Mouse (Mus musculus): ENCODE results near the gene Heg1.
A peak's percentile ranks its signal among the peaks of the same experiment; 100 is the strongest.

The Heg1 gene

DNA sequence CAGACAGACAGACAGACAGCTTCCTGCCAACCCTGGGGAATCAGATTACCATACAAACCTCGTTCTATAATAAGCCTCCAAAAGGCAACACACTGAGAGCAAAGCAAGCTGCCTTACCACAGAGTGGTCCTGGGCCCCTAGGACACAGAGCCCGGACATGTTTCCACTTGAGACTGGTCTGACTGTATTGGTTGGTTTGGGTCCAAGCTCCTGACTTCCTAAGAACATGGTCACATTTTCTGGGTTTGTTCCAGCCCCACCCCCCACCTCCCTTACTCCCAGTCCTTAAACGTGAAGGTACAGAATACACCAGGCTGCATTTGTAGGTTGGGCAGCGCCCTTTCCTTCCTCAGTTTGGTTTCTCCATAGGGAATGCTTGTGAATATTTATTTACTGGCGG, 57.6 kb downstream of the Heg1 start:
- DNase-seq (ENCODE audit: low read depth, low spot score), result no peak

GRCm38 (mm10) chr16:33742233-33742632, 58.1 kb downstream of the Heg1 start:
- DNase-seq (ENCODE audit: low read depth, low spot score), result no peak

DNA sequence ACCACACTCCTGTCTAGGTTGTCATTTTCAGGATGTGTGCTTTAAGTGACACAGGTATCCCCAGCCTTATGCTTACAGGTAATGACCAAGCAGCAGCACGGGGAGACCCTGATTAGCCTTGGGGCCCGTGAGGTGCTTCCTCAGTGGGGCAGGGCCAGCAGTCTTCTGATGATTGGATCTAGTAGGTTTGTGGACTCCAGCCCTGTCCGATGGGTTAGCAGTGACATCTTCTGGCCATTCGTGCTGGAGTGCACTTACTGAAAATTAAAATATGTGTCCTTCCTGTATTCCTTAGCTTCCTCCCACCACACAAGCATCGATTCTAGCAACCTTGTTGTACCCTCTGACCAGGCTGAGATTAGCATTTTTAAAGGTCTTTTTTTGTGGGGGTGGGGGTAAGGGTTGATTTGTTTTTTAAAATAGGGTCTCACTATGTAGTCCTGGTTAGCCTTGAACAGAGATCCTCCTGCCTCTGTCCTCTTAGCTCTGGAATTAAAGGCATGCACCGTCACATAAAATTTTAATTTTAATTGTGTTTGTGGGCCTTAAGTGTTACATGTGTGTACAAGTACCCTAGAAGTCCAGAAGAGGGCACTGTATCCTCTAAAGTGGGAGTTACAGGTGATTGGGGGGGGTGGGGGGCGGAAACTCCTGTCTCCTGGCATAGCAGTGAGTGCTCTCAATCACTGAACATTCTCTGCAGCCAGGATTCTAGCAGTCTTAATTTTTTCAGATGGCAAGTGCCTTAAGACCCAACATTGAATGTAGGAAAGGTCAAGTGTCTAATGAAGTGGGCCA, 60.7 kb downstream of the Heg1 start:
- peak; percentile 66 for DNase-seq (ENCODE audit: low read depth, low spot score)

GRCm38 (mm10) chr16:33745457-33745856, 61.3 kb downstream of the Heg1 start:
- no peak for DNase-seq (ENCODE audit: low read depth, low spot score)

DNA sequence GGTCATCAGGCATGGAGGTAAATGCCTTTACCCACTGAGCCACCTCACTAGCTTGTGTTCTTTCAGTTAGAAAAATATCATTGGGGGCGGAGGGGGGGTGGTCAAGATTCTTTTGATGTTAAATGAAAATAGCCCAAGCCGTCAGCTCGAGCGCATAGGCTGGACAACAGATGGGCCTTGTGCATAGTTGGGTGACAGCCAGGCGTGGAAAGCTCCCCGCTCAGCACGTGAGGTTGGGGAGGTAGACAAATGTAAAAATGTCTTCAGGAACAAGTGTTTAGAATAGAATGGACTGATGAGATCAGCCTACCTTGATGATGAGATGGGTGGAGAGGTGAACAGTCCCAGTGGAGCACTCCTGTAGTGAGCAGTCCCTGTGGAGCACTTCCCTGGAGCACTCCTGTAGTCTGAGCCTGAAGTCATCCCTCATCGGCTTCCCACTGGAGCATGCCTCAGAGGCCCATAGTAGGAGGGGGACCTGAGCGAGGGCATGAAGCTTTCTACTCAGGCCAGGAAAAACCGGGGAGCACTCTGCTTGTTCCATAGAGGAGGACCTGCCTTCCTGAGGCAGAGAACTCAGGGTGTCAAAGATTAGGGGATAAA, 62.0 kb downstream of the Heg1 start:
- no peak for DNase-seq (ENCODE audit: low read depth, low spot score)

GRCm38 (mm10) chr16:33747346-33747954, 63.3 kb downstream of the Heg1 start:
- no peak for DNase-seq (ENCODE audit: low read depth, low spot score)

DNA sequence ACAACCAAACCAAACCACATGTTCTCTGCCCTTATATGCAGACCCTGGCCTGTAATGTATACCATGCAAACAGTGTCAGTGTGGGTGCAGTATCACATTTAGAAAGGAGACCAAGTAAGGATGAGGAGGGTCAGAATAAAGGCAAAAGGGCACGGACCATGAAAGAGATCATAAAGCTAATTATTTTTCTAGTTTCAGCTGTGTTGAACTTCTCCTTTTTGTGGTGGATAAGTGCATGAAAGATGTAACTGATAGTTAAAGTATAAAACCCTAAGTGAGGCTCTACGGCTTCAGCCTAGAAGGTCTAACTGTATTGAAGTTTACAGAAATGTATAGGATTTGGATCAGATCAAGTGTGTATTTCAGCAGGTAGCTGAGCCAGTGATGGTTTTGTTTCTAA, 63.8 kb downstream of the Heg1 start:
- no peak for DNase-seq (ENCODE audit: low read depth, low spot score)

GRCm38 (mm10) chr16:33751152-33751551, 67.0 kb downstream of the Heg1 start:
- no peak for DNase-seq (ENCODE audit: low read depth, low spot score)

DNA sequence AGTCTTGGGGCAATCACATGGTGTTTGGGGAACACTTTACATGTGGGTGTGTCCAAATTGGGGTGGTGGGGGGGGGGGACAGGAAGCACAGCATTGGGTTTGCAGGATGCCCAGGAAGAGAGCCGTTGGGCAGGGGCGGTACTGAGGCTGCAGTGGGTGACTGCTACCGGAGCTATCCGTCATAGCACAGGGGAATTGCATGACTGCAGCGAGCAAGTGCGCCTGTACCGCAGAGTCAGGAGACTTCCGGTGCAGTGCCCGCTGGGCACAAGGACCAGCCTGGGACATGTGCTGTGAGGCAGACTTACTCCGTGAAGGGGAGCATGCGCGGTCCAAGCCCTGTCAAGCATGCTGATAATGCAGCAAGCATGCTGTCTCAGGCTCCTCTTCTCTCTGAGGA, 67.4 kb downstream of the Heg1 start:
- no peak for DNase-seq (ENCODE audit: low read depth, low spot score)

DNA sequence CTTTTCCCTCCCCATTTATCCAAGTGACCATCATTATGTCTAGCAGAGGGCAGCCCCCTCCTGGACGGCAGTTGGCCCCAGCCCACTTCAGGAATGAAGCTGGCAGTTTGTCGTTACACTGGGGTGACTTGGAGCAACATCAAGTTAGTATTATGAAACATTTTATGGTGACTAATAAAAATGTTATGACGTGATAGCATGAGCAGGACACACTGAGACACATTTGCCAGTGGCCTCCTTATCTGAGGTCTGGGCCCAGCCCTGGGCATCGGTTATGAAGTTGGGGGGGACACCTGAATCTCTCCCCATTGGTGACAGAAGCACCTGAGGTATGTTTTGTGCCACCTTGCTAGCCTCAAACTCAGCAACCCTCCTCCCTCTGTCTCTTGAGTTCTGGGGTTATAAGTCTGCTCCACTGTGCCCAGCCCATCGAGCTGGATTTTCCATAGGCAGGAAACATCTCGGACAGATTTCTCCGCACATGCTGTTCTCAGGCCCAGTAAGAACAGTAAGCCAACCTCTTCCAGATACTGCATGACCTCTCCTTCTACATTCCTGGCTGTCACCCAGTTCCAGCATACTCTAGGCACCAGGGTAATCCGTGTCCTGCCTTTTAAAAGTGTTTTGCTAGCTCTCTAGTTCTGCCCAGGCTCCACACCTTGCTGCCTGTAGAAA, 68.9 kb downstream of the Heg1 start:
- DNase-seq (ENCODE audit: low read depth, low spot score), result peak; percentile 39

DNA sequence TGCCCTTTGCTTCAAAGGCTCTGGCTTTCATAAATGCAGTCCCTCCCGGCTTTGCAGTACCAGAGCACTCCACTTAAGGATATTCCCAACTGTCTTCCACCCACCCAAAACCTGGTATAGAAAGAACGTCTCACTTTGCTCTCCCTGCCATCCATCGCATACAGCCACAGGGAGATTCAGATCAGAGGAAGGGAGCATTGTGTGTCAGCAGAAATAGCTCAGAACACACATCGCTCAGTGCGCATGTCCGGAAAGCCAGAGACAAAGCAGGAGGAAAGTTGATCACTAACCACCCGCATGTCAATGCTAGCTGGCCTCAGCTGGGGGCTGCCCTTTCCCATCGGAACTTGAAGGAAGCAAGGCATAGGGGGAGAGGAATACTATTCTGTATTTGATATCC, 71.1 kb downstream of the Heg1 start:
- DNase-seq (ENCODE audit: low read depth, low spot score), result no peak

DNA sequence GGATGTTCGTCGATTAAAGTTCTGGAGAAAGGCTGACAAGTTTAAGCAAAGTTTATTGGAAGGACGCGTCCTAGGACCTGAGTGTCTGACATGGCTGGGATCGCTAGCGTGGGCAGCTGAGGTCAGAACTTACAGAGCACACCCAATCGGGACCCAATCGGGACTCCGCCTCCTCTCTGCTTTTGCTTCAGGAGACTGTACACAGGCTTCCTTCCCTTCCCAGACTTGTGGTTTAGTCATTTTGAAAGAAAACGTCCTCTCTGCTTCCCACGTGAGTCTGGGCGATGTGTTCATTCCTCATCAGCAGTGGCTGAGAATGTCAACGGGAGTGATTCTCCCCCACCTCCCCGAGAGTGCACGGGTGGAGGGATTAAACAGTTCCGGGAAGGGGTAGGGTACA, 71.8 kb downstream of the Heg1 start:
- no peak for DNase-seq (ENCODE audit: low read depth, low spot score)

DNA sequence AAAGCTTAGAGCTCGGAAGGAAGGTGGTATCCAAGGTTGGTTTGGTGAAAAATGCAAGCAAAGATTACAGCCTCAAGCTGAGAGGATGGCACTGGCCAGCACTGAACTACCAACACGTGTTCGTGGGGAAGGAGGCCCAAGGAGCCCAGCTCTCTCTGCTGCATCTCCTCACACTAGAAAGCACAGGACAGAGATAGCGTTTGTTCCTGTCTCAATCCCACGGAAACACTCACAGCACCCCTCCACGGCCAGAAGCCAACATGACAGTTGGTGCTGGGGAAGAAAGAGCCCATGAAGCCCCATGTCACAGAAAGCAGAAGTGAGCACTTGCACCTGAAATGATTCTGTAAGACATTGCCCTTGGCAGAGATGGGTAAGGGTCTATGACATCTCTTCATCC, 72.2 kb downstream of the Heg1 start:
- no peak for DNase-seq (ENCODE audit: low read depth, low spot score)

DNA sequence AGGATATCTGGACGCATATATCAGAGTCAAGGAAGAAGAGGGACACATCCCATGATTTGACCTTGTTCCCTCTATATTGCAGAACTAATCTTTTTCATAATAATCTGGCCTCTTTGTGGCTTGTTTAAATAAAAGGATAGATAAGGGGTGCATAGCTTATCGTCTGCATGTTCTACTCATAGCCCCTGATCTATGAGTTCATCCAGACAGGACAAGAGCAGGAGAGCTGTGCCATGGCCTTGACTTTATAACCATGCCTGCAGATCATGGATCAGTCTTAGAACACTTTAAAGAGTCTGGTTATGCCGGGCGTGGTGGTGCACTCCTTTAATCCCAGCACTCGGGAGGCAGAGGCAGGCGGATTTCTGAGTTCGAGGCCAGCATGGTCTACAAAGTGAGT, 75.0 kb downstream of the Heg1 start:
- DNase-seq (ENCODE audit: low read depth, low spot score), result no peak

DNA sequence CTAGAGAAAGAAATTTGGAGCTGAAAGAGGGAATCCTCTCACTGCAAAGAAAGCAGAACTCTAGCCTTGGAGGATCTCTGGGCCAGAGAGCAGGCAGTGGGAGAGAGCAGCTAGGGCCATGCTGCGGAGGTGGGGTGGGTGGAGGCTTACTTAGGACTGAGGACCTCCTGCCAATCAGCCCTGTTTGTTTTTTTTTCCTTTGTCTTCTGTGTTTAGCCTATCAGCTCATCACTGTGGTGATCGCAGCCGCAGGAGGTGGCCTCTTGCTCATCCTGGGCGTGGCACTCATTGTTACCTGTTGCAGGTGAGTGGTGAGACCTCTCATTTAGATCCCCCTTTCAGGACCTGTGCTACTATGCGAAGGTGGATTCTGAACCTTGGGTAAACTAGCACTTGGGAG, 76.4 kb downstream of the Heg1 start:
- no peak for DNase-seq (ENCODE audit: low read depth, low spot score)

DNA sequence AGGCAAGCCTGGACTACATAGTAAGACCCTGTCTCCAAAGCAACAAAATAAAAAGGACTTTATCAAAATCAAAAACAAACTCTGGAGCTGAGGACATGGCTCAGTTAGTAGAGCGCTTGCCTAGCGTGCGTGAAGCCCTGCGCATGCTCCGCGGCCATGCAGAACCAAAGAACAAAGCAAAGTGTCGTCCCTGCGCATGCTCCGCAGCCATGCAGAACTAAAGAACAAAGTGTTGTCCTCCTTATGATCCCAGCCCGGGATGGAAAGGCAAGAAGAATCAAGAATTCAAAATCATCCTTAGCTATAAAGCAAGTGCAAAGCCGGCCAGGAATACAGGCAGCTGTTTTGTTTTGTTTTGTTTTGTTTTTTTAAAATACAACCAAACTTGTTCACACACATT, 76.8 kb downstream of the Heg1 start:
- DNase-seq (ENCODE audit: low read depth, low spot score), result no peak

DNA sequence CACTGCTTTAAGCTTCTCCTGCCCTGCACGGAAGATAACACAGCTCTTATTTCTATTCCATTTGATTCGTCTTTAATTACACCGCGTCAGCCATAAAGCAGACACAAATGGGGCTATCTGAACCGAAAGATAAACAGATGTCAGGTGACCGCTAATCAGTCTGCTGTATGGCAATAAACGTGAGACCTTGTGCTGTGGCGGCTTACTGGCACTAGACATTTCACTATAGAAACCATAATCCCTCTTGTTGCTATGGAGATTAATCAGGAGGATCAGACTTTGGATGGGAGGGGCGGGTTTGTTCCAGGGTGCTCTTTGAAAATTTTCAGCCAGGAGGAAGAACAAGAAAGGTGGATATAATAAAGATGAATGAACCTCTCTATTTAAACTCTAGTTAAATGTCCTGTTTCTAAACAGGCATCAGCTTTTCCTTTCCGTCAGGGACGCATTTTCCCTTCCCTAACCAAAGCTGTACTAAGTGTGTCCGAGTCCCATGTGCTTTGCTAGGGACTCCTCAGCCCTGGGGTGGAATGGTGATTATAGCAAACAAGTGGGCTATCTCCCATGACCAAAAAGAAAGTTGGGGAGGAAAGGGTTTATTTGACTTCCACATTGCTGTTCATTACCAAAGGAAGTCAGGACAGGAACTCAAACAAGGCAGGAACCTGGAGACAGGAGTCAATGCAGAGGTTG, 80.5 kb downstream of the Heg1 start:
- DNase-seq (ENCODE audit: low read depth, low spot score), result no peak

DNA sequence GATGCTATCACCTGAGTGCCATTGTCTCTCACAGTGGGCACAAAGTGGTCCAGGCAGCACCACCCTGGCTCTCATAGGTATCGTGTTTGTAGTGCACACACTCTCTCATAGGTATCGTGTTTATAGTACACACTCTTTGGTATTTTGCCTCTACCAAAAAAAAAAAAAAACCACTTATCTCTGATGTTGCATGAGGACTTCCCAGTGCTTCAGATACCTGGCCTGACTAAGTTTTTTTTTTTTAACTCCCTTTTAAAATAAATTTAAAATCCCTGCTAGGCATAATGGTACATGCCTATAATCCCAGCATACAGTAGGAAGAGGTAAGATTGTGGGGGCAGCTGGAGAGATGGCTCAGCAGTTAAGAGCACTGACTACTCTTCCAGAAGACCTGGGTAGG, 81.3 kb downstream of the Heg1 start:
- DNase-seq (ENCODE audit: low read depth, low spot score), result no peak

- DNase-seq (ENCODE audit: low read depth, low spot score), result no peak
Observed at GRCm38 (mm10) chr16:33766309-33766708, 82.1 kb downstream of the Heg1 start.

DNA sequence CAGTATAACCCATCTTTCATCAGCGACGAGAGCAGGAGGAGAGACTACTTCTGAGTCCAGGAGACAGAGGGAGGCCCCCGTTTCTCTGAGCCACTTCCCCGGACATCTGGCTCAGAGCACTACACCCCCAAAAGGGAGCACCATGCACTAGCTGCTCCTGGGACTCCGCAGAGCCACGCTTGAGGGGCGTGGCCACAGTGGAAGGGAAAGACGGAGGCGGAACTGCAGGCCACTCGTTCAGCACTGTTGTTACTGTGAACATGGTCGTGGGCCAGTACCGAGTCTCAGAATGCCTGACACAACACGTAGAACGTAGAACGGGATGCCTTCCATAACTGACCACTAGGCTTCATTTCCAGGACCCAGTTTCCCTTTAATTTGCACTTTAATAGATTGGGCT, 82.6 kb downstream of the Heg1 start:
- no peak for DNase-seq (ENCODE audit: low read depth, low spot score)

GRCm38 (mm10) chr16:33768491-33769278, 84.5 kb downstream of the Heg1 start:
- peak; percentile 68 for DNase-seq (ENCODE audit: low read depth, low spot score)
